Mouse (Mus musculus): ENCODE data around the gene Tmem223.
"Not testable (repeated sequence)": the region's sequence is repeated elsewhere in the genome, so short reads cannot be mapped to it uniquely, and the experiment has no call there.

DNA sequence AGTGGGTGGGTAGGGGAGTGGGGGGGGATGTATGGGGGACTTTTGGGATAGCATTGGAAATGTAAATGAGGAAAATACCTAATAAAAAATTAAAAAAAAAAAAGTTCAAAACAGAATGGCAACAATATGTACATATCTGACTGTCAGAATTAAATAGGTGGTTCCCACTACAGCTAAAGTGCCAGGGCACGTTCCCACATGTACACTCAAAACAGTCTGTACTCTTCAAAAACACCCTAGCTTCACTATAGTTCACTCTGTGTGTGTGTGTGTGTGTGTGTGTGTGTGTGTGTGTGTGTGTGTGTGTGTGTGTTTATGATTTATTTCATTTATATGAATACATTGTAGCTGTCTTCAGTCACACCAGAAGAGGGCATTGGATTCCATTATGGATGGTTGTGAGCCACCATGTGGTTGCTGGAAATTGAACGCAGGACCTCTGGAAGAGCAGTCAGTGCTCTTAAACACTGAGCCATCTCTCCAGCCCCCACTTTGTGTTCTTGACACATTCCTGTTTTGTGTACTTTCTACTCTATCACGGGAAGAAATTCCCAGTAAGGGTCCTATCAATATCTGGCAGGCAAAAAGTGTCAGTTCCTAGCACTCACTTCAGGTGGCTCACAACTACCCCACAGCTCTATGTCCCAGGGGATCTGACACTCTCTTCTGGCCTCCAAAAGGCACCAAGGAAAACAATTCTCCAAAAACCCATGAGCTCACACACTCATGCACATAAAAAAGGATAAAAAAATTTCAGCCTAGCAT, 42.3 kb upstream of the Tmem223 start:
- not testable (repeated sequence) for TF ChIP-seq CTCF (conservative IDR thresholded peaks at IDR 0.05; ENCODE audit: insufficient read depth, insufficient read length, low read depth, low read length); POLR2A (IDR thresholded peaks at IDR 0.05; ENCODE audit: low read depth, low read length)

Measured in kidney, adult 2 months (tissue).